Mouse (Mus musculus) small intestine, adult 2 months (tissue): ENCODE data around the gene Ap3b1. TPM values are rescaled to one million over a fixed set of nuclear protein-coding genes. Genes with fewer than 3 reads are reported as not detected.

Experiments used
- H3K27ac ChIP-seq: fragments of 200-500 bp; 2 replicates; pipeline ENCODE4 v1.5.1; 2012; ENCODE audit warnings: low read depth, low read length, control low read depth, inconsistent platforms; ENCODE audit not compliant: insufficient read depth
- H3K27me3 ChIP-seq: fragments of 200-500 bp; 2 replicates; pipeline ENCODE4 v1.6.1; 2012; ENCODE audit warnings: mild to moderate bottlenecking, moderate library complexity, low read length, inconsistent platforms; ENCODE audit not compliant: control insufficient read depth, insufficient read depth
- H3K36me3 ChIP-seq: fragments of 200-500 bp; 2 replicates; pipeline ENCODE4 v1.6.1; 2012; ENCODE audit warnings: mild to moderate bottlenecking, low read length, control low read depth, inconsistent platforms; ENCODE audit not compliant: control insufficient read depth, insufficient read depth
- H3K4me1 ChIP-seq: fragments of 200-500 bp; 2 replicates; pipeline ENCODE4 v1.6.1; 2012; ENCODE audit warnings: low read length, inconsistent platforms, mixed read lengths; ENCODE audit not compliant: control insufficient read depth, insufficient read depth, insufficient read length
- H3K4me3 ChIP-seq: fragments of 200-500 bp; 2 replicates; pipeline ENCODE4 v1.5.1; 2012; ENCODE audit warnings: low read depth, mild to moderate bottlenecking, control low read depth, inconsistent platforms, low read length, moderate library complexity
- CTCF ChIP-seq: fragments of 200-500 bp; IDR thresholded peaks from 2 replicates; pipeline ENCODE4 v1.5.1; 2012; ENCODE audit warnings: low read depth, mild to moderate bottlenecking, control low read depth, inconsistent platforms, low read length, moderate library complexity, mixed read lengths; ENCODE audit not compliant: insufficient replicate concordance, insufficient read length; ENCODE audit errors: extremely low read depth
- POLR2A ChIP-seq: fragments of 200-500 bp; IDR thresholded peaks from 2 replicates; pipeline ENCODE4 v1.6.1; 2012; ENCODE audit warnings: low read depth, mild to moderate bottlenecking, control low read depth, inconsistent platforms, low read length, moderate library complexity
- WGBS: fragments of 180-500 bp; shearing (Covaris S2); methylation state at CpG from one replicate; pipeline ENCODE4 v1.1.7; 2018; 5-methylcytosine and 5-hydroxymethylcytosine counted together
- polyA plus RNA-seq: library from polyadenylated mRNA; depleted of rRNA; stranded (reverse); fragments of >200 nt; gene quantifications from 2 replicates; pipeline ENCODE4 v1.2.3, GENCODE M21; 2012

Ap3b1 gene
- polyA plus RNA-seq, 1 experiment, result 29.1 TPM

DNA sequence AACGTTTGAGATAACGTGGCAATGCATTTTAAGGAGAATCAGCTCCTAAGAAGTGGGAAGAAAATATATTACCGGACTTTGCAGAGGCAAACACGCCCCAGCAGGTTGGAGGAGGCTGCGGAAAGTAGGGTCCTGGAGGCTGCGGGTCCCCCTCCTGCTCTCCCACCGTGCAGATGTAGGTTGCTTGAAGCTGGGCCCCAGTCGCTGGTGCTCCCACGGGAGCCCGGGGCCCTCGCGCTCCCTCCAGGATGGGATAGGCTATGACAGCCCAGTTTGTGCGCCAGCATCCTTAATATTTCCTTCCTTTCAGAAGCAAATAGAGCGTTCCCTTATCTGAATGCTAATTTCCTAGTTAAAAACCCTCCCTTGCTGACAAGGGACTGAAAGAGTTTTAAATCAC is 236.5 kb downstream of the Ap3b1 start:
- Histone ChIP-seq H3K4me3 (no peak overlapping the region), H3K27ac (no peak overlapping the region), H3K27me3 (peaks cover 24% of the 10 kb centered on the region), H3K4me1 (no peaks in the 10 kb centered on the region; the same call in 1 of the 2 replicates), H3K36me3 (no peaks in the 10 kb centered on the region)
- WGBS, result 10% methylated on average over 14 of the region's 14 CpGs
- TF ChIP-seq POLR2A, result no peak
- TF ChIP-seq CTCF, result no peak

DNA sequence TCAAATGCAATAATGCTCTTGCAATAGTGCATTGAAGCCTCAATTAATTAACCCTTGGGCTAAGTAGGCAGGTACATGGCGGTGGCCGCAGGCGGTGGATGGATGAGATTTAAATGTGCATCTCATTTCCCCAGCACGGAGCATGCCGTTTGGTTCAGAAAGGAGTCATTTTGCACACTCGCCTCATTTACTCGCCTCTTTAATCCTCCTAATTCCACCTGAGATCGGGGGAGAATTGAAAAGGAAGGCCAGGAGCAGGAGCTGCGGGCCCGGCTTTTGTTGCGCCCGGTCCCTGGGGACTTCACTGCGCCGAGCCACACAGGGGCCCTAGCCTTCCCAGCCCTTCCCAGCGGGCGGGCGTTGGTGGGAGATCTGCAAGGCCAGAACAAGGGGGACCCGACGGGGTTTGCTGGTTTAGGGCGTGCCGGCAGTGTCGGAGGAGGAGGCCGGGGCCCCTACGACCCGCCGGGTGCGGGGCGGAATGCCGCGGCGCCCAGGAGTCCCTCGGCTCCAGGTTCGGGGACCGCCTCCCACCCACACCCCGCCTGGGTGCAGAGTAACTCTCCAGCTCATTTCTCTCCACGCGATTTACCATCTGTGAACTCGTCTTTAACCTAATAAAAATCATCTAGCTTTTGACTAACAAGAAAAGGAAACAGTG is 237.1 kb downstream of the Ap3b1 start:
- no peaks in the 10 kb centered on the region for H3K36me3 ChIP-seq
- H3K4me3 ChIP-seq, result no peak overlapping the region
- 5% methylated on average over 38 of the region's 38 CpGs for WGBS
- H3K27ac ChIP-seq, result no peak overlapping the region
- H3K4me1 ChIP-seq, result no peaks in the 10 kb centered on the region; the same call in 1 of the 2 replicates
- H3K27me3 ChIP-seq, result peaks cover 24% of the 10 kb centered on the region
- TF ChIP-seq POLR2A (no peak), CTCF (no peak)

DNA sequence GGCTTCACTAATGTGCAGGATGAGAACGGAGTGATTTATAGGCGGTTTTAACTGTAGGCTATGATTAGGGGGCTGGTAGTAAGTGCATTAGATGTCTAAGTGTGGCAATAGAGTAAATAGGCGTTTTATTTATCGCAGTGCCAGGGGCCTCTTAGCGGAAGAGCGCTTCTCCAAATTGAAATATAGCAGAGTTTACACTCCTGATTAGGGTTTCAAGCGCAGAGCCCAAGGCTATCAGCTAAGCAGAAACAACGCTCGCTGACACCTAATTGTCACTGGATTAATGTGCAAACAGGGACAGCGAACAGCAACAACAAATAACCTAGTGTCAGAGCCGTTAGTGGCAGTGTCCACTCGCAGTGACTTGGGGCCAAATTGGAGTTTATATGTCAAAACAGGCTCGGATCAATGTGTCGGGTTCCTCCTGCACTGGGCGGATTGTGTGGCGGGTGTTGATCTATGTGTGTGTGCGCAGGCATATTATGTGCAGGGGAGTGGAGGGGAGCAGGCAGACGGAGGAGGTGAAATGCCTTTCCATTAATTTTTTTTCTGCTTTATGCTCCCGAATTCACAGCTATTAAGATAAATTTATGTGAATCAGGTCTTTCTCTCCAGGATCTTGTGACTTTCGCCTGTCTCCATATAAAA is 237.8 kb downstream of the Ap3b1 start:
- TF ChIP-seq POLR2A (no peak), CTCF (no peak)
- no peaks in the 10 kb centered on the region for H3K36me3 ChIP-seq

DNA sequence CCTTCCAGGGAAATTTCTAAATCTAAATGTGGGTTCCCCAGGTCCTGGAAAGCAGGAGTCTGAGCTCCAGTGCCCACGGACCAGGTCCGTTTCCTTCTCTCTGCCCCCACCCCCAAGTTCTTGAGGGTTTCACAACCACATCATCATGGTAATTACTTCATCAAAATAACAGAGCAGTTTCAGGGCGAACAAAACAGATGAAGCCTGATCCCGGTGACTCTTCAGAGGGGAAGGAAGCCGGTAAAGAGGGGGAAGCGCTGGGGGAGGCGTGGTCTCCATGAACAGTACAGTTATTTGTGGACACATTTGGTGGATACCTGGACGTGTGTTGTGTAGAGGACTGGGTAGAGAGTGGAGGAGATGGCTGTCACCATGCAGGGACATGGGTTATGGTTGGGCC is 241.0 kb downstream of the Ap3b1 start:
- 71% methylated on average over 8 of the region's 8 CpGs for WGBS
- no peak for TF ChIP-seq POLR2A
- TF ChIP-seq CTCF, result no peak
- Histone ChIP-seq H3K4me3 (no peak overlapping the region), H3K4me1 (no peaks in the 10 kb centered on the region; the same call in 1 of the 2 replicates), H3K36me3 (no peaks in the 10 kb centered on the region), H3K27ac (no peak overlapping the region), H3K27me3 (peaks cover 24% of the 10 kb centered on the region)

More for the DNA sequence above, 237.8 kb downstream of the Ap3b1 start:
- no peaks in the 10 kb centered on the region; the same call in 1 of the 2 replicates for H3K4me1 ChIP-seq
- WGBS, result 11% methylated on average over 20 of the region's 20 CpGs
- H3K27me3 ChIP-seq, result peaks cover 24% of the 10 kb centered on the region
- H3K27ac ChIP-seq, result no peak overlapping the region
- H3K4me3 ChIP-seq, result no peak overlapping the region

DNA sequence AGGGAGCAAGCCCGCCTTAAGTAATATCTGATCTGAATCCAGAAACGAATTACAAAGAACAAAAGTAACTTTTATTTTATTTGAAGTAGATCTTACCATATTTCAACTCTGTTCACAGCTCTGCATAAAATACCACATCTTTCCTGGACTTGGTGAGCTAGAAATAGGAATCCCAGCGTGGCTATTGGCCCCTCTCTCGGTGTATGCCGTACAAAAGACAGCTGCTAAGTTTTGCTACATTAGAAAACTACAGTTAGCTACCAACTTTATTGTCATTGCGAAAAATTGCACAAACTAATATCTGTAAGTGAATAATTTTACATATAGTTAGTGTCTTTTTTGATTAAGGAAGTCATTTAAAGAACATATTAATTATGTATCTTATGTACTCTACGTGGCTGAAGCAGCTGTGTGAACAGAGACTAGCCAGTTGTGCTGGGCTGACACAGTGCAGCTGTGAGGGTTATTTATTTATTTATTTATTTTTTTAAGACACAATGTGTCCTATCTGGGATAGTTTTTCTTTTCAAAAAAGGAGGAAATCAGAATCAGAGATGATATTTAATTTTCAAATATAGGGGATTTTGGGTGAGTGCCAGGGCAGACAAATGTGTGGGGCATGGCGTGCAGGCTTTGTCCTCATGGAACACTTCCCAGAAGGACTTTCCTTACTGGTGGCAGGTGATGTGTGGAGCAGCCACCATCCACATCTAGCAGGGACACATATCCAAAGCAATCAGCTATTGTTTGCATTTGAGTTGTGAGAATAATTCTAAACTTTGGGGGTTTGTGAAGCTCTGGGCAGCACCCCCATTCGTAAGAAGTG is 248.5 kb downstream of the Ap3b1 start:
- Histone ChIP-seq H3K27ac (no peak overlapping the region), H3K36me3 (no peaks in the 10 kb centered on the region), H3K4me3 (no peak overlapping the region), H3K4me1 (no peaks in the 10 kb centered on the region), H3K27me3 (peaks cover 4% of the 10 kb centered on the region)
- 76% methylated on average over 9 of the region's 9 CpGs for WGBS
- TF ChIP-seq POLR2A, result no peak
- TF ChIP-seq CTCF, result no peak

DNA sequence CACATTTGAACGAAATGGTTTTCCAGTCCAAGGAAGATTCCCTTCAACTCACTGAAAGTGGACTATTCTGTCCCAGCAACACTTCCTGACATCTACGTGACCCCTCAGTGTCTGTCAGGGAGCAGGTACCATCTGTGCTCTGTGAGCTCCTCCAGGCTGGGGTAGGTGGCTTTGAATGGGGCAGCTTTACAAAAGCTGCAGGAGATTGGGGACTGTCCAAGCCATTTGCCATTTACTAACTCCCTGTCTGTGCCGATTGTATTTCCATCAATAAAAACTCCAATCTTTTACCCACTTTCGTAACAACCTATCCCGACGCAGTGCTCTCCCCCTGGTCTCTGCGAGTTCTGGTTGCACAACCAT is 249.1 kb downstream of the Ap3b1 start:
- no peak for TF ChIP-seq CTCF
- TF ChIP-seq POLR2A, result no peak
- Histone ChIP-seq H3K27ac (no peak overlapping the region), H3K4me3 (no peak overlapping the region), H3K4me1 (no peaks in the 10 kb centered on the region), H3K36me3 (no peaks in the 10 kb centered on the region), H3K27me3 (peaks cover 4% of the 10 kb centered on the region)
- 77% methylated on average over 7 of the region's 7 CpGs for WGBS

DNA sequence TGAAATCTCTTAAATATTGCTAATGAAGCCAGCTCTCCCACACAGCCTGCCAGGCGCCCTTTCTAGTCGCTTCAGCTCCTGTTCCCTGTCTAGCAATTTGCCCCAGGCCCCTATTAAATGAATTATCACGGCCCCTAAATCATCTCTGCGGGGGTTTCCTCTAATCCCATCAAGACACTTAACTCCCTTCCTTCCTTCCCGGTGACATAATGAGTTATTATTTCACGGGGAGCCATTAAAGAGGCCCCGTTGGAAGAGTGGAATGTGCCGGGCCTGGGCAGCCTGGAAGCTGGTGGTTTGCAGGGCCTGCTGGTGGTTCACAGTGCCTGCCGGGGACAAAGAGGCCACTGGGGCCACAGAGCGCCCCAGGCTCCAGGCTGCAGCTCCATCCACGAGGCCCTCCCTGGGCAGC is 249.7 kb downstream of the Ap3b1 start:
- Histone ChIP-seq H3K36me3 (no peaks in the 10 kb centered on the region), H3K4me1 (no peaks in the 10 kb centered on the region), H3K27me3 (peaks cover 4% of the 10 kb centered on the region), H3K27ac (no peak overlapping the region), H3K4me3 (no peak overlapping the region)
- TF ChIP-seq POLR2A, result no peak
- TF ChIP-seq CTCF, result no peak
- 32% methylated on average over 11 of the region's 11 CpGs for WGBS
